Mouse (Mus musculus): Measurements from ENCODE around the gene Pigw. TPM values are rescaled to one million over a fixed set of nuclear protein-coding genes. Genes with fewer than 3 reads are reported as not detected.

Pigw gene
- 1 to 10 TPM; 7.7 to 8.3 TPM for total RNA-seq (2021)

GRCm38 (mm10) chr11:84879772-84880464, at the start of gene Pigw, which contains the start of gene Myo19:
Pigw (minus strand) TSS chr11:84880285.
Myo19 (plus strand) TSS chr11:84880148.
- intact Hi-C loops (cut with DNase I), result loop anchor here (1.0 kb wide), 1 partner anchor 10 kb away; the partner anchor contains the start of gene Ggnbp2
- peak; percentile 69 to 83 for DNase-seq (ENCODE audit: low spot score in 2 of 2)

- DNase-seq (ENCODE audit: low spot score in 2 of 2), result peak in 1 of 2 experiments; percentile 62
Observed at GRCm38 (mm10) chr11:84920981-84921380, 40.9 kb upstream of the Pigw start.

GRCm38 (mm10) chr11:84919951-84920350, 39.9 kb upstream of the Pigw start:
- no peak for DNase-seq (ENCODE audit: low spot score in 2 of 2)
- intact Hi-C loops (cut with DNase I), result no loop called here

More at GRCm38 (mm10) chr11:84920981-84921380, 40.9 kb upstream of the Pigw start:
- intact Hi-C loops (cut with DNase I), result no loop called here

- intact Hi-C loops (cut with DNase I), result no loop called here
- DNase-seq (ENCODE audit: low spot score in 2 of 2), result peak in 1 of 2 experiments; percentile 30
Observed at GRCm38 (mm10) chr11:84919276-84919675, 39.2 kb upstream of the Pigw start.

GRCm38 (mm10) chr11:84918425-84918824, 38.3 kb upstream of the Pigw start:
- peak; percentile 87 for DNase-seq (ENCODE audit: low spot score in 2 of 2)
- intact Hi-C loops (cut with DNase I), result loop anchor here (1.0 kb wide), 1 partner anchor 60 kb away; no protein-coding TSS in a partner anchor

- intact Hi-C loops (cut with DNase I), result no loop called here
- no peak for DNase-seq (ENCODE audit: low spot score in 2 of 2)
Observed at GRCm38 (mm10) chr11:84916703-84917300, 36.7 kb upstream of the Pigw start.

- intact Hi-C loops (cut with DNase I), result no loop called here
- peak; percentile 91 to 96 for DNase-seq (ENCODE audit: low spot score in 2 of 2)
Observed at GRCm38 (mm10) chr11:84916053-84916702, 36.1 kb upstream of the Pigw start, which contains the start of gene Znhit3. Znhit3 (minus strand) TSS chr11:84916366.

- no peak for DNase-seq (ENCODE audit: low spot score in 2 of 2)
- intact Hi-C loops (cut with DNase I), result no loop called here
Observed at GRCm38 (mm10) chr11:84914673-84915072, 34.6 kb upstream of the Pigw start.

- intact Hi-C loops (cut with DNase I), result no loop called here
- no peak for DNase-seq (ENCODE audit: low spot score in 2 of 2)
Observed at GRCm38 (mm10) chr11:84910411-84910810, 30.3 kb upstream of the Pigw start.

- intact Hi-C loops (cut with DNase I), result no loop called here
- peak in 1 of 2 experiments; percentile 67 for DNase-seq (ENCODE audit: low spot score in 2 of 2)
Observed at GRCm38 (mm10) chr11:84908480-84908879, 28.4 kb upstream of the Pigw start.

- DNase-seq (ENCODE audit: low spot score in 2 of 2), result no peak
- intact Hi-C loops (cut with DNase I), result no loop called here
Observed at GRCm38 (mm10) chr11:84907081-84907480, 27.0 kb upstream of the Pigw start.

GRCm38 (mm10) chr11:84904597-84905144, 24.6 kb upstream of the Pigw start:
- DNase-seq (ENCODE audit: low spot score in 2 of 2), result peak in 1 of 2 experiments; percentile 87
- intact Hi-C loops (cut with DNase I), result loop anchor here (1.0 kb wide), 1 partner anchor 34 kb away; the partner anchor contains the start of gene Ggnbp2

- no peak for DNase-seq (ENCODE audit: low spot score in 2 of 2)
- intact Hi-C loops (cut with DNase I), result no loop called here
Observed at GRCm38 (mm10) chr11:84893113-84893512, 13.0 kb upstream of the Pigw start.

- DNase-seq (ENCODE audit: low spot score in 2 of 2), result no peak
- intact Hi-C loops (cut with DNase I), result no loop called here
Observed at GRCm38 (mm10) chr11:84891705-84892104, 11.6 kb upstream of the Pigw start.

- intact Hi-C loops (cut with DNase I), result no loop called here
- DNase-seq (ENCODE audit: low spot score in 2 of 2), result no peak
Observed at GRCm38 (mm10) chr11:84889492-84889891, 9.4 kb upstream of the Pigw start.

- intact Hi-C loops (cut with DNase I), result no loop called here
- DNase-seq (ENCODE audit: low spot score in 2 of 2), result no peak
Observed at GRCm38 (mm10) chr11:84888025-84888424, 7.9 kb upstream of the Pigw start.

GRCm38 (mm10) chr11:84886767-84887511, 6.9 kb upstream of the Pigw start:
- intact Hi-C loops (cut with DNase I), result no loop called here
- no peak for DNase-seq (ENCODE audit: low spot score in 2 of 2)

GRCm38 (mm10) chr11:84886236-84886635, 6.2 kb upstream of the Pigw start:
- intact Hi-C loops (cut with DNase I), result no loop called here
- DNase-seq (ENCODE audit: low spot score in 2 of 2), result no peak

- intact Hi-C loops (cut with DNase I), result no loop called here
- DNase-seq (ENCODE audit: low spot score in 2 of 2), result no peak
Observed at GRCm38 (mm10) chr11:84885238-84885637, 5.2 kb upstream of the Pigw start.

Data from left cerebral cortex, postnatal 25 days (tissue).